Mouse (Mus musculus) erythroblast, embryonic 14.5 days (primary cell): Measurements from ENCODE around the gene Vmn2r74. TPM values are rescaled to one million over a fixed set of nuclear protein-coding genes. Genes with fewer than 3 reads are reported as not detected.

Experiments used
- H3K27me3 ChIP-seq: 2 replicates; pipeline ENCODE4 v1.6.1; 2012; ENCODE audit warnings: inconsistent platforms; ENCODE audit not compliant: control insufficient read depth
- H3K36me3 ChIP-seq: 2 replicates; pipeline ENCODE4 v1.6.1; 2012; ENCODE audit warnings: mild to moderate bottlenecking, inconsistent platforms; ENCODE audit not compliant: control insufficient read depth
- H3K4me1 ChIP-seq: 2 replicates; pipeline ENCODE4 v1.6.1; 2012; ENCODE audit warnings: inconsistent platforms; ENCODE audit not compliant: control insufficient read depth
- H3K4me3 ChIP-seq: replicated peaks from 2 replicates; pipeline ENCODE3; 2012; ENCODE audit warnings: moderate library complexity, mild to moderate bottlenecking, inconsistent platforms
- H3K9me3 ChIP-seq: 2 replicates; pipeline ENCODE4 v1.6.1; 2012; ENCODE audit warnings: low read length, inconsistent platforms, mixed read lengths; ENCODE audit not compliant: control insufficient read depth
- GATA1 ChIP-seq: IDR thresholded peaks from 2 replicates; pipeline ENCODE4 v1.6.1; 2012; ENCODE audit warnings: low read length, inconsistent platforms, mixed read lengths
- TAL1 ChIP-seq: IDR thresholded peaks from 3 replicates; pipeline ENCODE4 v1.6.1; 2012; ENCODE audit warnings: low read length, inconsistent platforms, mixed read lengths
- polyA plus RNA-seq: library from polyadenylated mRNA; stranded (reverse); fragments of >175 nt; gene quantifications from 2 replicates; pipeline ENCODE4 v1.2.3, GENCODE M21; 2012

The Vmn2r74 gene
- not detected in 2 replicates for polyA plus RNA-seq

DNA sequence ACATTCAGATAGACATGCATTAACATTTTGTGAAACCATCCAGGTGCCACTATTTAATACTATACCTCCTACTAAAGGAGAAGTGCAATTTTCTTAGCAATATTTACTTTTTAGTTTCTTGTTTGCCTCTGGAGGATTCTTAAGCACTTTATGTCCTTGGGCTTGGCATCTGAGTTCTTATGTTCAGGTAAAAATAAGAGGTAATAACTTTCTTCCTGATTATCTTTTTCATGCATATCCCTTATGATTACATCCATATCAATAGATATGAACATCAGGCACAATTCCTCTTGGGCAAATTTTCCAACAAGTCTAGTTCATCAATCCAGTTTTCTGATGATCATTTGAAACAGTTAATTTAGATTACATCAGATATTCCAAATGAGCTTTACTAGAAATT lies at the start of gene Vmn2r74:
Gene Vmn2r74, minus strand, starts transcription at position 101 of the 400 bp plus-strand sequence.
- Histone ChIP-seq H3K36me3 (no peaks in the 10 kb centered on the region), H3K9me3 (no peaks in the 10 kb centered on the region), H3K27me3 (no peaks in the 10 kb centered on the region), H3K4me3 (no peak within 1 kb of the TSS), H3K4me1 (no peaks in the 10 kb centered on the region)
- TF ChIP-seq TAL1 (no peak), GATA1 (no peak)

DNA sequence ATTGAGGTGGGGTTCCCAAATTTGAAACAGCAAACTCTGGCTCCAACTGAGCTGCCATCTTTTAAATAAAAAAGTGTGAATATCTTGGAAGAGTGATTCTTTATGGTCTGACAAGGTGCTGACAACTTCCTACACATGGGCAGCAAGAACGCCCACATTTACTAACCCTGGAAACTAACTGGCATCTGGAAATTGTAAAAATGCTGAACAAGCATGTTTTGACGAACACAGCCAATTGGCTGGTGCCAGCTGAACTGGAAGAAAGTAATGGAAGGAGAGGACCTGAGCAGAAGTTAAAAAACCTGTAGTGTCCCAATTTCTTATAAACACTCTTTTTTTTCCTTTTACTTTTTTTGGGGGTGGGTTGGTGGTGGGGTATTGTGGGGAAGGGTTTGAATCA lies 46.1 kb upstream of the Vmn2r74 start:
- no peaks in the 10 kb centered on the region for H3K36me3 ChIP-seq

More for the DNA sequence above, 46.1 kb upstream of the Vmn2r74 start:
- Histone ChIP-seq H3K4me1 (no peaks in the 10 kb centered on the region), H3K9me3 (peaks cover 44% of the 10 kb centered on the region), H3K4me3 (no peak overlapping the region), H3K27me3 (no peaks in the 10 kb centered on the region)
- TF ChIP-seq TAL1, result no peak
- TF ChIP-seq GATA1, result no peak

Other genes with a start within 250 kb of the Vmn2r74 start
- 0.01 TPM in 2 replicates for gene Vmn2r72, start 206.5 kb downstream of the Vmn2r74 start, polyA plus RNA-seq
- not detected in 2 replicates for gene Vmn2r73, start 85.4 kb downstream of the Vmn2r74 start, polyA plus RNA-seq
- gene Vmn2r75, start 210.1 kb upstream of the Vmn2r74 start, polyA plus RNA-seq, result not detected in 2 replicates